Mouse (Mus musculus) testis, adult 2 months (tissue): ENCODE data around the gene Gcsam. TPM values are rescaled to one million over a fixed set of nuclear protein-coding genes. Genes with fewer than 3 reads are reported as not detected.

Experiments
- H3K27ac ChIP-seq: fragments of 200-500 bp; 2 replicates; pipeline ENCODE4 v1.5.1; 2012; ENCODE audit warnings: low read depth, low read length; ENCODE audit not compliant: control insufficient read depth, insufficient read depth
- H3K27me3 ChIP-seq: fragments of 200-500 bp; 2 replicates; pipeline ENCODE4 v1.6.1; 2012; ENCODE audit warnings: mild to moderate bottlenecking, low read length, moderate library complexity; ENCODE audit not compliant: control insufficient read depth, insufficient read depth
- H3K36me3 ChIP-seq: fragments of 200-500 bp; 2 replicates; pipeline ENCODE4 v1.6.1; 2012; ENCODE audit warnings: mild to moderate bottlenecking, low read length; ENCODE audit not compliant: control insufficient read depth, insufficient read depth
- H3K4me1 ChIP-seq: fragments of 200-500 bp; 2 replicates; pipeline ENCODE4 v1.6.1; 2012; ENCODE audit warnings: low read length; ENCODE audit not compliant: control insufficient read depth, insufficient read depth
- H3K4me3 ChIP-seq: fragments of 200-500 bp; 2 replicates; pipeline ENCODE4 v1.5.1; 2012; ENCODE audit warnings: low read depth, mild to moderate bottlenecking, low read length, moderate library complexity, mixed read lengths; ENCODE audit not compliant: control insufficient read depth
- CTCF ChIP-seq: fragments of 200-500 bp; IDR thresholded peaks from 2 replicates; pipeline ENCODE4 v1.5.1; 2012; ENCODE audit warnings: low read depth, mild to moderate bottlenecking, inconsistent platforms, low read length, moderate library complexity; ENCODE audit not compliant: control insufficient read depth, insufficient read depth, insufficient replicate concordance
- POLR2A ChIP-seq: fragments of 200-500 bp; IDR thresholded peaks from 2 replicates; pipeline ENCODE4 v1.6.1; 2012; ENCODE audit warnings: low read depth, mild to moderate bottlenecking, inconsistent platforms, low read length, moderate library complexity; ENCODE audit not compliant: control insufficient read depth
- polyA plus RNA-seq: library from polyadenylated mRNA; depleted of rRNA; stranded (reverse); fragments of >200 nt; gene quantifications from 2 replicates; pipeline ENCODE4 v1.2.3, GENCODE M21; 2012; rRNA removed

Gene Gcsam
- polyA plus RNA-seq, 1 experiment, result 0.54 TPM

GRCm38 (mm10) chr16:45662381-45662780, 52.2 kb downstream of the Gcsam start:
- no peaks in the 10 kb centered on the region for H3K27me3 ChIP-seq
- no peak for TF ChIP-seq CTCF
- no peak for TF ChIP-seq POLR2A
- H3K4me1 ChIP-seq, result no peaks in the 10 kb centered on the region
- no peak overlapping the region for H3K4me3 ChIP-seq
- H3K36me3 ChIP-seq, result no peaks in the 10 kb centered on the region
- H3K27ac ChIP-seq, result no peak overlapping the region

GRCm38 (mm10) chr16:45666136-45666535, 56.0 kb downstream of the Gcsam start:
- no peak overlapping the region for H3K27ac ChIP-seq
- H3K27me3 ChIP-seq, result no peaks in the 10 kb centered on the region
- no peak for TF ChIP-seq CTCF
- TF ChIP-seq POLR2A, result no peak
- H3K36me3 ChIP-seq, result no peaks in the 10 kb centered on the region
- H3K4me3 ChIP-seq, result no peak overlapping the region
- no peaks in the 10 kb centered on the region for H3K4me1 ChIP-seq

- no peaks in the 10 kb centered on the region for H3K4me1 ChIP-seq
- no peaks in the 10 kb centered on the region for H3K36me3 ChIP-seq
- no peaks in the 10 kb centered on the region for H3K27me3 ChIP-seq
- no peak overlapping the region for H3K4me3 ChIP-seq
- no peak for TF ChIP-seq POLR2A
- TF ChIP-seq CTCF, result no peak
- H3K27ac ChIP-seq, result no peak overlapping the region
Measured at GRCm38 (mm10) chr16:45668178-45668577, 58.0 kb downstream of the Gcsam start.

GRCm38 (mm10) chr16:45670005-45670404, 59.8 kb downstream of the Gcsam start:
- TF ChIP-seq POLR2A (no peak), CTCF (no peak)
- Histone ChIP-seq H3K27ac (no peak overlapping the region), H3K27me3 (no peaks in the 10 kb centered on the region), H3K4me3 (no peak overlapping the region), H3K4me1 (no peaks in the 10 kb centered on the region), H3K36me3 (no peaks in the 10 kb centered on the region)

Other genes starting within 250 kb of the Gcsam start
- gene Cd200, start 201.3 kb upstream of the Gcsam start, polyA plus RNA-seq, result 15.9 and 16.2 TPM in 2 replicates
- 1.9 and 2.0 TPM in 2 replicates for gene Gm609, start 117.4 kb upstream of the Gcsam start, polyA plus RNA-seq
- 0.19 TPM in 1 of 2 replicates, not detected in the other for gene Gm17783, start 78.3 kb upstream of the Gcsam start, polyA plus RNA-seq
- 19.0 and 26.6 TPM in 2 replicates for gene Slc9c1, start 75.1 kb upstream of the Gcsam start, polyA plus RNA-seq
- 0.05 TPM in 1 of 2 replicates, not detected in the other for gene BC016579, start 43.7 kb downstream of the Gcsam start, polyA plus RNA-seq
- 0.88 and 1.1 TPM in 2 replicates for gene Tmprss7, start 83.3 kb downstream of the Gcsam start, polyA plus RNA-seq
- 0.30 and 0.59 TPM in 2 replicates for gene Tagln3, start 114.2 kb downstream of the Gcsam start, polyA plus RNA-seq
- gene Abhd10, start 132.6 kb downstream of the Gcsam start, polyA plus RNA-seq, result 9.3 and 10.3 TPM in 2 replicates